Mouse (Mus musculus) neural tube, embryonic 14.5 days (tissue): Measurements from ENCODE around the gene Mrps9. TPM values are rescaled to one million over a fixed set of nuclear protein-coding genes. Genes with fewer than 3 reads are reported as not detected.

ENCODE experiments used
- ATAC-seq: fragments of 200-750 bp; cut with Nextera tagmentation; 2 replicates; pipeline ENCODE4 v1.8.0; 2017; ENCODE audit warnings: low read depth, mild to moderate bottlenecking, moderate TSS enrichment, moderate library complexity
- H3K27ac ChIP-seq: fragments of 300-500 bp; sonication (generic); 2 replicates; pipeline ENCODE4 v1.5.1; 2014; ENCODE audit warnings: low read depth, mild to moderate bottlenecking, control low read depth, low read length, moderate library complexity, mixed read lengths
- H3K27me3 ChIP-seq: fragments of 300-500 bp; sonication (generic); 2 replicates; pipeline ENCODE4 v1.6.1; 2014; ENCODE audit warnings: low read length; ENCODE audit not compliant: control insufficient read depth, insufficient read depth
- H3K36me3 ChIP-seq: fragments of 300-500 bp; sonication (generic); 2 replicates; pipeline ENCODE4 v1.6.1; 2014; ENCODE audit warnings: low read length, mixed read lengths; ENCODE audit not compliant: control insufficient read depth, insufficient read depth
- H3K4me1 ChIP-seq: fragments of 300-500 bp; sonication (generic); 2 replicates; pipeline ENCODE4 v1.6.1; 2014; ENCODE audit warnings: low read length; ENCODE audit not compliant: control insufficient read depth, insufficient read depth
- H3K4me2 ChIP-seq: fragments of 300-500 bp; sonication (generic); 2 replicates; pipeline ENCODE4 v1.6.1; 2014; ENCODE audit warnings: mild to moderate bottlenecking, low read depth, low read length, control low read depth
- H3K4me3 ChIP-seq: fragments of 300-500 bp; sonication (generic); 2 replicates; pipeline ENCODE4 v1.5.1; 2014; ENCODE audit warnings: low read depth, low read length, control low read depth, mixed read lengths
- H3K9ac ChIP-seq: fragments of 300-500 bp; sonication (generic); replicated peaks from 2 replicates; pipeline ENCODE4 v1.6.1; 2014; ENCODE audit warnings: low read depth, mild to moderate bottlenecking, control low read depth, low read length, mixed read lengths
- H3K9me3 ChIP-seq: fragments of 300-500 bp; sonication (generic); 2 replicates; pipeline ENCODE4 v1.6.1; 2016; ENCODE audit warnings: low read length; ENCODE audit not compliant: control insufficient read depth
- WGBS: fragments of 180-500 bp; shearing (Covaris S2); extraction: QIAGEN DNeasy Blood & Tissue Kit; methylation state at CpG from one replicate; pipeline ENCODE4 v1.1.7; 2014; 5-methylcytosine and 5-hydroxymethylcytosine counted together
- polyA plus RNA-seq: library from polyadenylated mRNA; unstranded; fragments of >200 nt; fragmentation: Nextera tagmentation; extraction: Ambion mirVana; gene quantifications from 2 replicates; pipeline ENCODE4 v1.2.1, GENCODE M21; 2014

The Mrps9 gene
- 35.8 and 41.4 TPM in 2 replicates for polyA plus RNA-seq

DNA sequence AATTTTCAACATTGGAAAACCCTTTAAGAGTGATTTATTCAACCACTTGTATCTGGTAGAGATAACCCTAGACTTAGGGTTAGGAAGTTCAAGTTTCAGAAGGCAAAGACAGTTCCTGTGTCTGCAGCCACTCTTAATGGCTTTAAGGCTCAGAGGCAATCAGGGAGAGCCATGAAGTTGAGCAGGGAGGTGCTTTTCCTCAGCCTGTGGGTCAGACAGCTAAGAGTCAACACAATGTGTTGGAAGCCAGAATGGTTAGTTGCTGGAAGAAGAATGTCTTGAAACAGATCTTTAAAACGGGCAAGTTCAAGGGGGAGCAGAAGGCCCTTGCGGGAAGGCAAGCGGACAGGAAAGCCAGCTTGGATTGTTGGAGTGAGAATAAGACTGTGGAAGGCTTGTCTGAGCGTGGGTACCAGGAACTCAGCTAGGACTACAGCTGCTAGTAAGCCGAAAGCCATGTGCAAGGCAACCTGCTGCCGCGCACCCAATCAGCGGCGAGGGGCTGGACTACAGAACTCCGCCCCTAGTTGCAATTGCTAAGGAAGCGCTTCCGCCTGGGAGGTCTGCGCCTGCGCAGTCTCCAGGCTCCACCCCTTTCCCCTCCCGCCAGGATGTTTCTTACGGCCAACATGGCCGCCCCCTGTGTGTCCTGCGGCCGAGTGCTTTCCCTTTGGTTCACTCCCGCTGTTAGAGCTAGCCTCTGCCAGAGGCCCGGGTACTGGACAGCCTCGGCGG is at the start of gene Mrps9:
TSS of gene Mrps9 (plus strand) at position 571 of the 735 bp plus-strand sequence.
- H3K9ac ChIP-seq: peak within 1 kb of the TSS; percentile 80
- peaks cover 3% of the 10 kb centered on the region; the same call in 1 of the 2 replicates for H3K4me1 ChIP-seq
- H3K27me3 ChIP-seq: no peaks in the 10 kb centered on the region
- H3K4me3 ChIP-seq: peak within 1 kb of the TSS; percentile 92
- H3K27ac ChIP-seq: peak within 1 kb of the TSS; percentile 59; the same call in 1 of the 2 replicates
- H3K4me2 ChIP-seq: peak within 1 kb of the TSS; percentile 62
- H3K9me3 ChIP-seq: no peaks in the 10 kb centered on the region
- under 1% methylated on average over 22 of the region's 23 CpGs for WGBS
- peak; percentile 100 for ATAC-seq
- H3K36me3 ChIP-seq: no peaks in the 10 kb centered on the region

DNA sequence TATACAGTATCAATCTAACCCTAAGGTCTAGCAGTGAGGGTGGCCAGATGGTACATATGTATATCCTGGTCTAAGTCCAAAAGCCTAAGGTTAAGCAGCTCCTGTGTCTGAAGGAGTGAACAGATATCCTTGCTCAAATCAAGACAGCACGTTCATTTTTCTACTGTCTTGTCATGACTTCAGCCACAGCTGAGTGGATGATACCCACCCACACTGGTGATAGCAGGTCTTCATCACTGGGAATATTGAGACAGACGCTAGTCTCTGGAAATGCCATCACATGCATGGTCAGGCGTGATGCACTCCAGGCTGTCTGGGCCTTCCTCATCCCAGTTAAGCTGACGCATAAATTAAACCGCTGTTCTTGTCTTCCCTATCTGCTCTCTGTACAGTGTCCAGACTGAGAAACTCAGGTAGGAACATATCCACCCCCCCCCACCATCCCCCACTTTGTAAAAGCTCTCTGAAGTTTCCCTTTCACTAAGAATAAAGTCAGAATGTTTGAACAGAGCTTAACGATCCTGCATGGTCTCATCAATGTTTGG is 37.7 kb upstream of the Mrps9 start:
- Histone ChIP-seq H3K27me3 (no peaks in the 10 kb centered on the region), H3K9me3 (no peaks in the 10 kb centered on the region), H3K4me1 (no peaks in the 10 kb centered on the region), H3K27ac (no peak overlapping the region), H3K9ac (no peak overlapping the region), H3K36me3 (no peaks in the 10 kb centered on the region), H3K4me2 (no peak overlapping the region), H3K4me3 (no peak overlapping the region)
- 88% methylated on average over 6 of the region's 6 CpGs for WGBS
- no peak for ATAC-seq

DNA sequence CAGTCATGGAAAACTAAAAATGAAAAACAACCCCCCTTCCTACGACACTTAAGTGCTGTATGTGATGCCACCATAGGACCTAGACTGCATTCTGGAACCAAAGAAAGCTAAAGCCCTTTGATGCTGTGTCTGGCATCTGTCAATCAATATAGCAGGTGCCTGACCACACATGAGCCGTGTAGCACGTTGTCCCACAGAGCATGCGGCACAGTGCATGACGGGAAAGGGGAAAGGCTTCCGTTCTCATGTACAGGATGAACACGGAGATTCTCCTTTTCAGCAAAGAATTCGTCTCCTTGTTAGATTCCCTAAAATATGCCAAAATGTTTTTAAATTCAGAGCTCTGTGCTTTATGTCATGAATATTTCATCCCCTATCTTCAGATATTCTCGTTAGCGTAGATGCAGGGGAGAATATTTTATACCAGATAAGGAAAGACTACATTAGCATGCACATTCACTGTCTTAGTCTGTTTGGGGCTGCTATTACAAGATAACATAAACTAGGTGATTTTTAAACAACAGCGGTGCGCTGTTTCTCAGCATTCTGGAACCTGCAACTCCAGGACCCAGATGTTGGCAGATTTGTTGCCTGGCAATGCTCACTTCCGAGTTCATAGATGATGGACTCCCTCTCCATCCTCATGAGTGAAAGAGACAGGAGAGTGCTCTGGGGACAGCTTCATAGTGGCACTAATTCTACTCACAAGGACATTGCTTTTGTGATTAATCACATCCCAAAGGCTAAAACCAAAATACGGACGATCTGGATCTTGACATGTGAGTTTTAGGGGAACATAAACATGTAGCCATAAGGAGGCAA is 36.0 kb upstream of the Mrps9 start:
- Histone ChIP-seq H3K4me3 (no peak overlapping the region), H3K27ac (no peak overlapping the region), H3K36me3 (no peaks in the 10 kb centered on the region), H3K27me3 (no peaks in the 10 kb centered on the region), H3K9me3 (no peaks in the 10 kb centered on the region), H3K9ac (no peak overlapping the region), H3K4me2 (no peak overlapping the region), H3K4me1 (no peaks in the 10 kb centered on the region)
- 85% methylated on average over 15 of the region's 15 CpGs for WGBS
- no peak for ATAC-seq

DNA sequence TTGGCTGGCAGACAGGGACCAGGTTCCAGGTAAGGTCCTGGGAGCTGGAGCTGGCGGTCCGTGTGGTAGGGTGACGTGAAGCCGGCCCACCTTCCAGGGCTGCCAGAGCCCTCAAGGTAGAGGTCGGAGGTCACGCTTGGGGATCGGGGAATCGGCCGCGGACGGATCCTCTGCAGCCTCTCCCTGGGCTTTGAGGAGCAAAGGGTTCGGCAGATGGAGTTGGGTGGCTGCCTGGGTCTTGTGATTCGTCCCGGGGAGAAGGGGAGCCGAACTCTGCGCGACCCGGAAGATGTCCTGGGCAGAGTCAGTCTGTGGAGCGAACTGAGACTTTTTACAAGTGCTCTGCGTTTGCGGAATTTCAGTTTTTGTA is 350 bp downstream of the Mrps9 start:
- peak overlapping the region; percentile 80 for H3K9ac ChIP-seq
- no peaks in the 10 kb centered on the region for H3K36me3 ChIP-seq
- under 1% methylated on average over 21 of the region's 21 CpGs for WGBS
- peak overlapping the region; percentile 92 for H3K4me3 ChIP-seq
- H3K9me3 ChIP-seq: no peaks in the 10 kb centered on the region
- peaks cover 3% of the 10 kb centered on the region; the same call in 1 of the 2 replicates for H3K4me1 ChIP-seq
- ATAC-seq: no peak; the same call in 1 of the 2 replicates
- H3K27me3 ChIP-seq: no peaks in the 10 kb centered on the region
- H3K27ac ChIP-seq: peak overlapping the region; percentile 59; the same call in 1 of the 2 replicates
- H3K4me2 ChIP-seq: peak overlapping the region; percentile 62

DNA sequence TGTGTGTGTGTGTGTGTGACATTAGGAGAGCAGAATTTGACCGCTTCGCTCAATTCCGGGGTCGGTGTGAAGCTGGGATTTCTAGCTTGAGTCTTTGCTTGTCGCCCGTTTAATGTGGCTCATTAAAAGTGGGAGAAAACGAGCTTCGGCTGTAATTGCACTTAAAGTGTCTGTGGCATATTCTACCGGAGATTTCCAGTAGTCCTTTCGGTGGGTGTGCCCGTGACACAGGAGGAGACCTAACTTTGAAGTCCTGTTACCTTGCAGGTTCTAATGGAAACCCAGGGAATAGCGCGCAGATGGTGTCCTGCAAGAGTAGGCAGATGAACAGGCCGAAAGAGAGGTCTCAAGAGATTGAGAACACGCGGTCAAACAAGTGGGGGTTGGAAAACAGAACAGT is 777 bp downstream of the Mrps9 start:
- no peak overlapping the region for H3K27ac ChIP-seq
- H3K9me3 ChIP-seq: no peaks in the 10 kb centered on the region
- H3K36me3 ChIP-seq: no peaks in the 10 kb centered on the region
- H3K9ac ChIP-seq: 0 out of 2 replicates have a peak overlapping the region, but pooled peaks have one; percentile 80
- H3K4me3 ChIP-seq: peak overlapping the region; percentile 92
- peaks cover 3% of the 10 kb centered on the region; the same call in 1 of the 2 replicates for H3K4me1 ChIP-seq
- peak overlapping the region; percentile 62 for H3K4me2 ChIP-seq
- H3K27me3 ChIP-seq: no peaks in the 10 kb centered on the region
- ATAC-seq: no peak
- 5% methylated on average over 16 of the region's 16 CpGs for WGBS

DNA sequence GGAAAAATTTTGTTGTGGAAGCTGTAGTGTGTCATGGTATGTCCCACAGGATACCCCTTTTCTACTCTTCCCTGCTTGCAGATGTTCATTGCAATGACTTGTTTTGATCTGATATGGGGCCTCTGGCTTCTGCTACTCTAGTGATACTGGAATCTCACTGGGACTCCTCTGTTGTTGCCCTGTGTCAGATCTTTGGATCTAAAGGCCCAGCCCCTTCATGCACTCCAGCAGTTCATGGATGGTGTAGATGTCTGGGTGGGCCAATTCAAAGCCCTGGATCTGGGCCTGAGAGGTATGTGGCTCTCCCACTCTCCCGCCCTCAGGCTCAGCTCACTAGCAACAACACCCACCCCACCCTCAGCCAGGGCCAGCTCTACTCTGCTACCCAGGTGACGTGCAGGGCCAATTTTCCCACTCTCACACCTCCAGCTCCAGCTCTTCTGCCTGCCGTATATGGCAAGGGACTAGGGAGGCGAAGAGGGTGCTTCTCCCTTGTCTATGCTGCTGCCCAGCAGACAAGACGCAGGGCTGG is 13.8 kb downstream of the Mrps9 start:
- ATAC-seq: peak; percentile 24; the same call in 1 of the 2 replicates
- Histone ChIP-seq H3K4me2 (no peak overlapping the region), H3K4me3 (no peak overlapping the region), H3K9ac (no peak overlapping the region), H3K27ac (no peak overlapping the region), H3K9me3 (no peaks in the 10 kb centered on the region), H3K4me1 (no peaks in the 10 kb centered on the region), H3K27me3 (no peaks in the 10 kb centered on the region), H3K36me3 (no peaks in the 10 kb centered on the region)
- 88% methylated on average over 5 of the region's 5 CpGs for WGBS

DNA sequence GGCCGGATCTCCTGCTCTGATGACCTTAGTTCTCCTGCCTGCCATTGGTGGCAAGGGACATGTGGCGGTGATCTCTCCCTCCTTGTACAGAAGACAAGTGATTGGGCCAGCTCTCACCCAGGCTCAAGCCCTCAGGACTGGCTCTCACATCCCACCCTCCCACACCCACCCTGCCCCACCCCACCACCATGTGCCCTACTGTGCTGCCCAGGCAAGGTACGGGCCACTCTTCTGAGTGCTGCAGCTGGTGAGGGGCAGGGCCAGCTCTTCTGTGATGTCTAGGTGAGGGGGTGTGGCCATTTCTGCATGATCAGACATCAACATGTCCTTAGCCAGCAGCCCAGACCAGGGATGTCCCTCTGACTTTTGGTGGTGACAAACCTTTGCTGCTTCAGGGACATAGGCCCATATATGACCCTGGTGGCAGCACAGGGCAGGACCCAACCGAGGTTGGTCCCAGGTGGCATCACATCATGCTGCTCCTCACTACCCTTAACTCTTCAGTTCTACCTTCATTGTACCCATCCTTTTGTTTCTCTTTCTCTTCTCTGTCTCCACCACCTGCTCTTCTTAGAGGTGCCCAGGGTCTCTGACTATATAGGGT is 14.4 kb downstream of the Mrps9 start:
- ATAC-seq: 0 out of 2 replicates have a peak, but pooled peaks have one; percentile 24
- WGBS: 95% methylated on average over 4 of the region's 4 CpGs

DNA sequence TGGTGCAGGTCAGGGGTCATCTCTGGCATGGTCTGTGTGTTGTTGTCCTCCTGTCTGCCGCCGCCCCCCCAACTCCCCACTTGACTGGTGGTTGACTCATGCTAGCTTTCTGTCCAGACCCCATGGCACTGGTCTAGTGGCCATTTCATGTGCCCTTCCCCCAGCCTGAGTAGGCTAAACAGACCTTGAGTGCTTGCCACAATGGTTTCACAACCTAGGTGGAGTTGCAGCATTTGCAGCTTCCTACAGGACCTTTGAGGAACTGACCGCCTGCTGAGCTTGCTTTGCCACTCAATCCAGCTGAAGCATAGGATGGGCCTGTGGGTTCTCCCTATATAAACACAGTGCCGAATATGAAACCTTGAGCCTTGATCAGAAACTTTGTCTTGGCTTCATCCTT is 15.0 kb downstream of the Mrps9 start:
- Histone ChIP-seq H3K36me3 (no peaks in the 10 kb centered on the region), H3K4me3 (no peak overlapping the region), H3K27ac (no peak overlapping the region), H3K4me2 (no peak overlapping the region), H3K4me1 (no peaks in the 10 kb centered on the region), H3K27me3 (no peaks in the 10 kb centered on the region), H3K9ac (no peak overlapping the region), H3K9me3 (no peaks in the 10 kb centered on the region)
- 0 out of 2 replicates have a peak, but pooled peaks have one; percentile 7 for ATAC-seq
- 93% methylated on average over 4 of the region's 4 CpGs for WGBS

More for the DNA sequence above, 14.4 kb downstream of the Mrps9 start:
- Histone ChIP-seq H3K27ac (no peak overlapping the region), H3K4me3 (no peak overlapping the region), H3K9me3 (no peaks in the 10 kb centered on the region), H3K9ac (no peak overlapping the region), H3K4me1 (no peaks in the 10 kb centered on the region), H3K27me3 (no peaks in the 10 kb centered on the region), H3K4me2 (no peak overlapping the region), H3K36me3 (no peaks in the 10 kb centered on the region)
